Mouse (Mus musculus) left cerebral cortex, postnatal 4 days (tissue): ENCODE measurements around the gene C87499. TPM values are rescaled to one million over a fixed set of nuclear protein-coding genes. Genes with fewer than 3 reads are reported as not detected.
A peak's percentile ranks its signal among the peaks of the same experiment; 100 is the strongest.

ENCODE experiments used
- DNase-seq: peaks from one replicate; pipeline ENCODE4 v3.0.0-alpha.2; 2022
- intact Hi-C: fragments of 180-260 bp; cut with DNase I; formaldehyde crosslinking; loops from one replicate; pipeline ENCODE4 v1.15.1; 2025
- total RNA-seq, 2 experiments: library from RNA; stranded (reverse); gene quantifications; 2 replicates each; pipeline ENCODE4 v1.2.3; 2021

C87499 gene
- total RNA-seq = not detected

GRCm38 (mm10) chr4:88634311-88634710, at the start of gene C87499:
TSS of gene C87499 (minus strand) at chr4:88634411.
- intact Hi-C loops = no loop called here
- DNase-seq = no peak

DNA sequence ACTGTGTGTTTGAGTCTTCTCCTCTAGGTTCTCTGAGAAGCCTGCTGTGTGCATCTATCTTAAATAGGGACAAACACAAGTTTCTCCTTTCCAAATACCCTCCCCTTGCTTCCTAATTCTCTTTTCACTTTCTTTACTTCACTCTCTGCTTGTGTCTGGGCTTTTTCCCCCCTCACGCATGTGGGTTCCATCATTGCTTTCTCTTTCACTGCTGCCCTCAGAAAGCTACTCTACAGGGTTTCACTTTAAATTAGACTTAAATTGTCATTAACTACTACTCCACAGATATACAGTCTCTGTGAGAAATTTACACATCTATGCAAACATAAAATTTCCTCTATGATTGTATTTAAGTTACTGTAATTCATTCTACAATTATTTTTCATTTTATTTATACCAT, 49.6 kb upstream of the C87499 start, which contains the start of gene Ifna2:
Gene Ifna2 (minus strand): TSS at position 101 of the 400 bp plus-strand sequence.
- DNase-seq = no peak
- intact Hi-C loops = no loop called here

- intact Hi-C loops = no loop called here
- no peak for DNase-seq
Measured at GRCm38 (mm10) chr4:88681353-88681752, 47.1 kb upstream of the C87499 start.

DNA sequence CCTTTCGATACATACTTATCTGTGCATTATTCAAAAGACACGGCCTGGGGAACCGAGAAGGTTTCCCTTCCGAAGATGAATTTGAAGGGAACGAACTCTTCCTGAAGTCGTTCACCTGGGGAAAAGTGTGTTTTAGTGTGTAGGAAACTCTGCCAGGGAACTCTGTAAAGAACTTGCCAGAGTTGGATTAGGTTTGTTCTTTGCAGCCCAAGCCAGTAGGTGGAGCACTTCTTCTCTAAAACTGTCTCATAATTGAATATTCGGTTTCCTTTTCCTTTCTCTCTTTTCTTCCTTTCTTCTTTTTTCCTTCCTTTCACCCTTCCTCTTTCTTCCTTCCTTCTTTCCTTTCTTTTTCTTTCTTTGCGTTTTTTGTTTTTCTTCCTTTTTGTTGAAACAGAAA, 46.2 kb upstream of the C87499 start:
- no peak for DNase-seq
- intact Hi-C loops = no loop called here

DNA sequence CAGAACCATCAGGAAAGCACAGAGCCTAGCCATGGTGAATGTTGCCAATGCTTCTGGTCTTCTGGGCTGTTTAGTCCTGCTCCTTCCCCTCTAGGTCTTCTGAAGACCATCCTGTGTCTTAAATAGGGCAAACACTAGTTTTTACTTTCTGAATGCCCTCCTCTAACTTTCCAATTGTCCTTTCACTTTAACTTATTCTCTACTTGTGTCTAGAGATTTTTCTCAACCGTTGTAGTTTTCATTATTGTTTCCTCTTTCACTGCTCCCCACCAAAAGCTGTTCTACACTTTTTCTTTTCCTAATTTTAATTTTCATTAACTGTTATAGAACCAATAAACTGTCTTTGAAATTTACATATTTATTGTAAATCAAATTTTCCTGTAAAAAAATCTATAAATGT, 42.6 kb upstream of the C87499 start, which contains the start of gene Ifna16:
Gene Ifna16 (minus strand): TSS at position 101 of the 400 bp plus-strand sequence.
- intact Hi-C loops = no loop called here
- no peak for DNase-seq

GRCm38 (mm10) chr4:88655461-88655860, 21.2 kb upstream of the C87499 start:
- DNase-seq = no peak
- intact Hi-C loops = no loop called here

DNA sequence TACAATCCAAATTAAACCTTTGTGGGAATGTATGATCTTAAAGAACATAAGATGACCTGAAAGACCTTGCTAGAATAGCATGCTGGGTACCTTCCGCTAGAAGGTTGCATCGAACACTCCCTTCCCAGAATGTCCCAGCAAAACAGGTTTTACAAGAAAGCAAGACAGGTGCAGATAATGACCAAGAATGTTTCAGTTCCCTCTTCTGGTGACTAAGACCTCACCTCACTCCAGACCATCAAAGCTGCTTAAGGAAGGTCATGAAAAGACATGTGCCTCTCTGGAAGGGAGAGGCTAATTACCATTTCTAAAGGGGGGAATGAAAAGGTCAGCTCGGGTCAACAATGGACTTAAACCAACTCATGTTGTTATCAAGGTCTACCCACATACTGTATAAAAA, 19.4 kb upstream of the C87499 start:
- intact Hi-C loops = no loop called here
- no peak for DNase-seq

DNA sequence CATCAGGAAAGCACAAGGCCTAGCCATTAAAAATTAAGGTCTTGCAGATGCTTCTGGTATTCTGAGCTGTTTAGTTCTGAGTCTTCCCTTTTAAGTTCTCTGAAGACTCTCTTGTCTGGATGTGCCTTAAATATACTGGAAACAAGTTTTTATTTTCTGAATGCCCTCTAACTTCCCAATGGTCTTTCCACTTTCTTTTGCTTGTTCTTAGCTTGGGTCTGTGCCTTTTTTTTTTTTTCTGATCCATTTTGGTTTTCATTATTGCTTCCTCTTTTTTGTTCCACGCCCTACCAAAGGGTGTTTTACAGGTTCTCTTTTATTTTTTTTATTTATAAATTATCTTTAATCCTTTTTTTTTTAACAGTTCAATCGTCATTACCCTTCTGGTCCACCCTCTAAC, 10.1 kb upstream of the C87499 start, which contains the start of gene Ifna13:
Gene Ifna13 (minus strand): TSS at position 101 of the 400 bp plus-strand sequence.
- DNase-seq = no peak
- intact Hi-C loops = no loop called here

DNA sequence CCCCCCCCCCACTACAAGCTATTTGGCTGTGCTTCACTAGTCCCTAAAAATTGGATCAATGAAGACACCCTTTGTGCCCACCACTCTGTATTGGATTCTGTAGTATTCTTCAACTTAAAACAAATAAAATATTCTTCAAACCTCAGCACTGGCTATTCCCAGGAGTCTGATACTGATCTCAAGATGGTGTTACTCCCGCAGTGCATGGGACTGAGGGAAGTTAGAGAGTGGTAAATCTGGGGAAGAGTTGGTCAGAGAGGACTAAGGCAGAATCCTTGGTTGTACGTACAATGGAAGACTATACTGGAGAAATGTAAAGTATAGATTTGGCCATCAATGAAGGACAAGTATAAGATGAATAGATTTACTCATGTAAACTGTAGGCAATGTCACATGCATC, 8.3 kb upstream of the C87499 start:
- intact Hi-C loops = no loop called here
- no peak for DNase-seq

DNA sequence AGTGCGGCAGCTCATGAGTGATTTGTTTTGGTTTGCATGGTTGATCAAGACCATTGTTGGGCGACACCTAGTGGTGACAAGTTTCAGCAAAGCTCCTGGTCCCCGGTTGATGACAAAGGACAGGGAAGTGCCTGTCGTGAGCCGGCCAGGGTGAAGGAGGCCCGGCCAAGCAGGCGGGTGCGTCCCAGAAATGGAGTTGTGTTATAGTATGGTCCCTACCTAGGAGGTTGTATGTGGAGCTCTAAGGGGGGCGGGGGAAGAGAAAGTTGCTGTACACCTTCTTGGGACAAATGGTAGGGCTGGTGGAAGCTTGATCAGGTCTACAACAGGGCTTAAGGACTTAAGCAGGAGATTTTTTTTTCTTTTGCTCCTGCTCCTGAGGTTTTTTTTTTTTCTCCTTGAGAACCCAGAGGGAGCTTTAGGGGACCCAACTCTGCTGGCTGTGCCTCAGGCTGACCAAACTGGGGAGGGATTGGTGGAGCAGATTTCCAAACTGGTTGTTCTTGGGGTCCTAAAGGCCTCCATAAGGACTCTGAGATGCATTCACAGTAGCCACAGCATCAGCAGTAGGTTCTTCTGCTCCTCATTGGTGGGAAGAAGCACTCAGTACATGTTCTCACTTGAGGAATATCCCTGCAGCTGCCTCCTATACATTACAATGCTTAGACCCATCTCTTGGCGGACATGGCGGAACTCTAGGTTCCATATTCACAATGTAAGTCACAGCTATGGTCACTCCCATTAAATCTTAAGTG, 7.0 kb upstream of the C87499 start:
- intact Hi-C loops = no loop called here
- peak; percentile 93 for DNase-seq

DNA sequence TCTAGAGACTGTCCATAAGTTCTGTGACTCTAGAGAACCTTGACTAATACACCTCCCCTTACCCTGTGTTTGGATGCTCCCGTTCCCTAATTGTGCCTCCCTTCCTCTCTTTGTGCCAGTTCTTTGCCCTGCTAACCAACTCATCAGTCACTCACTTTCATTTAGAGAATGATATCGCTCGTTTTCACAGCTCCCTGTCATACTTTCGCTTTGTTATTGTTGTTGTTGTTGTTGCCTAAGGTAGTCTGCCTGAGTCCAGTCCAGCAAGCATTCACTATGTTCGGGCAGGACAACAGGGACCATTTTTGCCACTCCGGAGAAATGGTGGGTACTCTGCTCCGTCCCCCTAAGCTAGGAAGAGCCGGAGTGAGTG, 6.5 kb upstream of the C87499 start:
- DNase-seq = no peak
- intact Hi-C loops = no loop called here

- intact Hi-C loops = no loop called here
- DNase-seq = no peak
Measured at GRCm38 (mm10) chr4:88603276-88603675, 30.9 kb downstream of the C87499 start, which contains the start of gene Ifna12. TSS of gene Ifna12 (minus strand) at chr4:88603376.

DNA sequence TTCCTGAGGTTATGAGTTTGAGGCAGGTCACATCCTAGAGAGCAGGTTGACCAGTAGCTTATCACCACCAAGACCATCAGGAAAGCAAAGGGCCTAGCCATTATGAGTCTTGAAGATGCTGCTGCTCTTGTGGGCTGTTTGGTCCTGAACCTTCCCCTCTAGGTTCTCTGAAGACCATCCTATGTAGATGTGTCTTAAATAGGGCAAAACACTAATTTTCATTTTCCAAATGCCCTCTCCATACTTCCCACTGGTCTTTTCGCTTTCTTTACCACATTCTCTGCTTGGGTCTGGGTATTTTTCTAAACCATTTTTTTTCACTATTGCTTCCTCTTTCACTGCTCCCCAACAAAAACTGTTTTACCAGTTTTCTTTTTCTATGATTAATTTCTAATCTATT, 41.9 kb downstream of the C87499 start, which contains the start of gene Ifna9:
Gene Ifna9 (minus strand): TSS at position 101 of the 400 bp plus-strand sequence.
- DNase-seq = no peak
- intact Hi-C loops = no loop called here

Other genes with a start within 250 kb of the C87499 start
- 1 to 10 TPM; 3.5 to 3.6 TPM for gene Hacd4, start 195.5 kb downstream of the C87499 start, total RNA-seq
- not detected for gene Ifnb1, start 111.6 kb downstream of the C87499 start, total RNA-seq
- gene Ifna15, start 76.2 kb downstream of the C87499 start, total RNA-seq = not detected
- gene Ifna14, start 62.6 kb downstream of the C87499 start, total RNA-seq = not detected
- gene Ifna9, start 42.0 kb downstream of the C87499 start, total RNA-seq = not detected
- not detected for gene Ifna12, start 31.0 kb downstream of the C87499 start, total RNA-seq
- gene Ifna13, start 10.0 kb upstream of the C87499 start, total RNA-seq = not detected
- not detected for gene Ifna16, start 42.5 kb upstream of the C87499 start, total RNA-seq
- not detected for gene Ifna2, start 49.5 kb upstream of the C87499 start, total RNA-seq
- not detected for gene Ifnab, start 56.9 kb upstream of the C87499 start, total RNA-seq
- 1 to 10 TPM; 1.5 to 1.7 TPM for gene Gm26566, start 87.4 kb upstream of the C87499 start, total RNA-seq
- 100 to 1,000 TPM; 105 to 106 TPM for gene Klhl9, start 88.1 kb upstream of the C87499 start, total RNA-seq
- not detected for gene Gm13271, start 120.5 kb upstream of the C87499 start, total RNA-seq
- gene Gm13283, start 125.7 kb upstream of the C87499 start, total RNA-seq = not detected
- gene Gm13290, start 139.4 kb upstream of the C87499 start, total RNA-seq = not detected
- gene Gm13289, start 142.5 kb upstream of the C87499 start, total RNA-seq = not detected
- gene Gm13272, start 145.4 kb upstream of the C87499 start, total RNA-seq = not detected
- gene Ifnz, start 147.7 kb upstream of the C87499 start, total RNA-seq = not detected
- not detected for gene Gm13276, start 151.3 kb upstream of the C87499 start, total RNA-seq
- not detected for gene Gm13277, start 154.2 kb upstream of the C87499 start, total RNA-seq
- not detected for gene Gm13278, start 157.1 kb upstream of the C87499 start, total RNA-seq
- gene Gm13275, start 160.1 kb upstream of the C87499 start, total RNA-seq = not detected
- gene Gm13279, start 163.0 kb upstream of the C87499 start, total RNA-seq = not detected
- under 1 TPM in 1 of 2 experiments, not detected in 1; 0.24 TPM for gene Gm13285, start 165.3 kb upstream of the C87499 start, total RNA-seq
- gene Gm13287, start 168.8 kb upstream of the C87499 start, total RNA-seq = not detected
- not detected for gene Gm13288, start 171.1 kb upstream of the C87499 start, total RNA-seq
- not detected for gene Ifna7, start 181.8 kb upstream of the C87499 start, total RNA-seq
- not detected for gene Ifna11, start 185.5 kb upstream of the C87499 start, total RNA-seq
- gene Ifna6, start 193.0 kb upstream of the C87499 start, total RNA-seq = not detected
- not detected for gene Ifna5, start 201.1 kb upstream of the C87499 start, total RNA-seq
- gene Ifna4, start 207.4 kb upstream of the C87499 start, total RNA-seq = not detected
- not detected for gene Ifna1, start 215.7 kb upstream of the C87499 start, total RNA-seq
- not detected for gene Ifne, start 245.8 kb upstream of the C87499 start, total RNA-seq